Mouse (Mus musculus) liver, embryonic 13.5 days (tissue): Measurements from ENCODE around the gene Irf2. TPM values are rescaled to one million over a fixed set of nuclear protein-coding genes. Genes with fewer than 3 reads are reported as not detected.

Source experiments
- ATAC-seq: fragments of 200-750 bp; cut with Nextera tagmentation; 2 replicates; pipeline ENCODE4 v1.8.0; 2017; ENCODE audit warnings: low read depth, mild to moderate bottlenecking, moderate number of reproducible peaks, moderate library complexity
- DNase-seq: peaks from one replicate; pipeline ENCODE4 v3.0.0; 2022
- H3K27ac ChIP-seq: fragments of 300-500 bp; sonication (generic); 2 replicates; pipeline ENCODE4 v1.5.1; 2015; ENCODE audit warnings: moderate library complexity, mild to moderate bottlenecking, inconsistent platforms
- H3K27me3 ChIP-seq: fragments of 300-500 bp; sonication (generic); 2 replicates; pipeline ENCODE4 v1.6.1; 2015; ENCODE audit warnings: mild to moderate bottlenecking, inconsistent platforms
- H3K36me3 ChIP-seq: fragments of 300-500 bp; sonication (generic); 2 replicates; pipeline ENCODE4 v1.6.1; 2015; ENCODE audit warnings: mild to moderate bottlenecking, inconsistent platforms
- H3K4me1 ChIP-seq: fragments of 300-500 bp; sonication (generic); replicated peaks from 2 replicates; pipeline ENCODE4 v1.6.1; 2015; ENCODE audit warnings: inconsistent platforms
- H3K4me2 ChIP-seq: fragments of 300-500 bp; sonication (generic); 2 replicates; pipeline ENCODE4 v1.6.1; 2015; ENCODE audit warnings: inconsistent platforms, mild to moderate bottlenecking, moderate library complexity
- H3K4me3 ChIP-seq: fragments of 300-500 bp; sonication (generic); replicated peaks from 2 replicates; pipeline ENCODE4 v1.5.1; 2015; ENCODE audit warnings: mild to moderate bottlenecking, inconsistent platforms
- H3K9ac ChIP-seq: fragments of 300-500 bp; sonication (generic); 2 replicates; pipeline ENCODE4 v1.6.1; 2015; ENCODE audit warnings: mild to moderate bottlenecking, inconsistent platforms
- H3K9me3 ChIP-seq: fragments of 300-500 bp; sonication (generic); replicated peaks from 2 replicates; pipeline ENCODE4 v1.6.1; 2016; ENCODE audit warnings: inconsistent platforms
- WGBS: fragments of 180-500 bp; shearing (Covaris S2); methylation state at CpG from one replicate; pipeline ENCODE4 v1.1.7; 2015; ENCODE audit not compliant: insufficient replicate concordance; 5-methylcytosine and 5-hydroxymethylcytosine counted together
- polyA plus RNA-seq: library from polyadenylated mRNA; unstranded; fragments of >200 nt; fragmentation: Nextera tagmentation; extraction: Ambion mirVana; gene quantifications from 2 replicates; pipeline ENCODE4 v1.2.1, GENCODE M21; 2015

Gene Irf2
- polyA plus RNA-seq: 11.1 and 15.9 TPM in 2 replicates

- DNase-seq (peak; percentile 81), ATAC-seq (peak; percentile 82)
- peak within 1 kb of the TSS; percentile 91 for H3K27ac ChIP-seq
- H3K4me3 ChIP-seq: peak within 1 kb of the TSS; percentile 95
- H3K9me3 ChIP-seq: peaks cover 3% of the 10 kb centered on the region; the same call in 1 of the 2 replicates
- peak within 1 kb of the TSS; percentile 93 for H3K4me2 ChIP-seq
- no peaks in the 10 kb centered on the region for H3K27me3 ChIP-seq
- H3K4me1 ChIP-seq: peaks cover 49% of the 10 kb centered on the region
- under 1% methylated on average over 51 of the region's 51 CpGs for WGBS
- peaks cover 3% of the 10 kb centered on the region for H3K36me3 ChIP-seq
- peak within 1 kb of the TSS; percentile 95 for H3K9ac ChIP-seq
Measured at GRCm38 (mm10) chr8:46739003-46739949, at the start of gene Irf2. Gene Irf2, plus strand, starts transcription at chr8:46739732.

GRCm38 (mm10) chr8:46690111-46690510 is 49.4 kb upstream of the Irf2 start:
- H3K36me3 ChIP-seq: no peaks in the 10 kb centered on the region
- H3K27ac ChIP-seq: no peak overlapping the region
- H3K9ac ChIP-seq: no peak overlapping the region
- H3K4me3 ChIP-seq: no peak overlapping the region
- no peaks in the 10 kb centered on the region for H3K9me3 ChIP-seq
- no peak overlapping the region for H3K4me2 ChIP-seq
- DNase-seq: no peak
- no peaks in the 10 kb centered on the region for H3K27me3 ChIP-seq
- 72% methylated on average over 5 of the region's 5 CpGs for WGBS
- no peak for ATAC-seq
- peaks cover 17% of the 10 kb centered on the region for H3K4me1 ChIP-seq

- WGBS: 76% methylated on average over 5 of the region's 5 CpGs
- ATAC-seq: no peak
- Histone ChIP-seq H3K4me1 (peaks cover 17% of the 10 kb centered on the region), H3K4me2 (no peak overlapping the region), H3K36me3 (no peaks in the 10 kb centered on the region), H3K9ac (no peak overlapping the region), H3K27ac (no peak overlapping the region), H3K9me3 (no peaks in the 10 kb centered on the region), H3K4me3 (no peak overlapping the region), H3K27me3 (no peaks in the 10 kb centered on the region)
- DNase-seq: no peak
Measured at GRCm38 (mm10) chr8:46690581-46690980, 49.0 kb upstream of the Irf2 start.

GRCm38 (mm10) chr8:46691360-46691759 is 48.2 kb upstream of the Irf2 start:
- H3K9me3 ChIP-seq: no peaks in the 10 kb centered on the region
- DNase-seq (no peak), ATAC-seq (no peak)
- no peaks in the 10 kb centered on the region for H3K36me3 ChIP-seq
- no peak overlapping the region for H3K4me2 ChIP-seq
- H3K4me3 ChIP-seq: no peak overlapping the region
- H3K27me3 ChIP-seq: no peaks in the 10 kb centered on the region
- no peak overlapping the region for H3K27ac ChIP-seq
- H3K4me1 ChIP-seq: peaks cover 17% of the 10 kb centered on the region
- 76% methylated on average over 7 of the region's 7 CpGs for WGBS
- no peak overlapping the region for H3K9ac ChIP-seq

- no peaks in the 10 kb centered on the region for H3K36me3 ChIP-seq
- H3K9ac ChIP-seq: no peak overlapping the region
- H3K4me1 ChIP-seq: peaks cover 11% of the 10 kb centered on the region
- 62% methylated on average over 15 of the region's 15 CpGs for WGBS
- no peaks in the 10 kb centered on the region for H3K27me3 ChIP-seq
- no peak for DNase-seq
- H3K27ac ChIP-seq: no peak overlapping the region
- no peaks in the 10 kb centered on the region for H3K9me3 ChIP-seq
- H3K4me3 ChIP-seq: no peak overlapping the region
- no peak for ATAC-seq
- no peak overlapping the region for H3K4me2 ChIP-seq
Measured at GRCm38 (mm10) chr8:46696256-46697041, 43.1 kb upstream of the Irf2 start.

- no peak for ATAC-seq
- H3K36me3 ChIP-seq: no peaks in the 10 kb centered on the region
- no peak overlapping the region for H3K4me3 ChIP-seq
- no peak overlapping the region for H3K27ac ChIP-seq
- no peak for DNase-seq
- no peaks in the 10 kb centered on the region for H3K27me3 ChIP-seq
- 78% methylated on average over 4 of the region's 4 CpGs for WGBS
- H3K9ac ChIP-seq: no peak overlapping the region
- H3K9me3 ChIP-seq: no peaks in the 10 kb centered on the region
- H3K4me2 ChIP-seq: no peak overlapping the region
- peaks cover 10% of the 10 kb centered on the region for H3K4me1 ChIP-seq
Measured at GRCm38 (mm10) chr8:46697566-46697965, 42.0 kb upstream of the Irf2 start.

GRCm38 (mm10) chr8:46698162-46698561 is 41.4 kb upstream of the Irf2 start:
- 74% methylated on average over 5 of the region's 5 CpGs for WGBS
- no peak for ATAC-seq
- DNase-seq: no peak
- no peak overlapping the region for H3K9ac ChIP-seq
- no peak overlapping the region for H3K4me2 ChIP-seq
- no peaks in the 10 kb centered on the region for H3K27me3 ChIP-seq
- no peaks in the 10 kb centered on the region for H3K9me3 ChIP-seq
- no peak overlapping the region for H3K4me3 ChIP-seq
- H3K27ac ChIP-seq: no peak overlapping the region
- H3K4me1 ChIP-seq: peaks cover 7% of the 10 kb centered on the region
- H3K36me3 ChIP-seq: no peaks in the 10 kb centered on the region

- ATAC-seq (no peak), DNase-seq (no peak)
- Histone ChIP-seq H3K27ac (no peak overlapping the region), H3K4me1 (no peaks in the 10 kb centered on the region), H3K9me3 (no peaks in the 10 kb centered on the region), H3K4me2 (no peak overlapping the region), H3K36me3 (no peaks in the 10 kb centered on the region), H3K9ac (no peak overlapping the region), H3K27me3 (no peaks in the 10 kb centered on the region), H3K4me3 (no peak overlapping the region)
- WGBS: 77% methylated on average over 2 of the region's 2 CpGs
Measured at GRCm38 (mm10) chr8:46705145-46705544, 34.4 kb upstream of the Irf2 start.

- H3K9me3 ChIP-seq: no peaks in the 10 kb centered on the region
- H3K4me3 ChIP-seq: no peak overlapping the region
- no peaks in the 10 kb centered on the region for H3K36me3 ChIP-seq
- H3K9ac ChIP-seq: no peak overlapping the region
- ATAC-seq (no peak), DNase-seq (no peak)
- H3K4me1 ChIP-seq: no peaks in the 10 kb centered on the region
- no peaks in the 10 kb centered on the region for H3K27me3 ChIP-seq
- H3K4me2 ChIP-seq: no peak overlapping the region
- H3K27ac ChIP-seq: no peak overlapping the region
- 73% methylated on average over 5 of the region's 5 CpGs for WGBS
Measured at GRCm38 (mm10) chr8:46706730-46707129, 32.8 kb upstream of the Irf2 start.

GRCm38 (mm10) chr8:46709302-46709701 is 30.2 kb upstream of the Irf2 start:
- peaks cover 10% of the 10 kb centered on the region for H3K4me1 ChIP-seq
- no peaks in the 10 kb centered on the region for H3K9me3 ChIP-seq
- no peaks in the 10 kb centered on the region for H3K27me3 ChIP-seq
- 69% methylated on average over 4 of the region's 4 CpGs for WGBS
- ATAC-seq (no peak), DNase-seq (no peak)
- H3K9ac ChIP-seq: no peak overlapping the region
- H3K4me3 ChIP-seq: no peak overlapping the region
- no peak overlapping the region for H3K4me2 ChIP-seq
- no peak overlapping the region for H3K27ac ChIP-seq
- H3K36me3 ChIP-seq: no peaks in the 10 kb centered on the region

- no peak for ATAC-seq
- no peak overlapping the region for H3K4me2 ChIP-seq
Measured at GRCm38 (mm10) chr8:46710289-46710688, 29.2 kb upstream of the Irf2 start.

More at GRCm38 (mm10) chr8:46710289-46710688, 29.2 kb upstream of the Irf2 start:
- Histone ChIP-seq H3K9ac (no peak overlapping the region), H3K4me1 (peaks cover 17% of the 10 kb centered on the region), H3K27me3 (no peaks in the 10 kb centered on the region), H3K4me3 (no peak overlapping the region), H3K9me3 (no peaks in the 10 kb centered on the region), H3K36me3 (no peaks in the 10 kb centered on the region), H3K27ac (no peak overlapping the region)
- no peak for DNase-seq
- 79% methylated on average over 8 of the region's 8 CpGs for WGBS
